Mouse (Mus musculus) lung, postnatal 4 days (tissue): ENCODE data around the gene Arhgap45.
A peak's percentile ranks its signal among the peaks of the same experiment; 100 is the strongest.
"Not testable (repeated sequence)": the region's sequence is repeated elsewhere in the genome, so short reads cannot be mapped to it uniquely, and the experiment has no call there.

Source experiments
- DNase-seq, 2 experiments: peaks; one replicate each; pipeline ENCODE4 v3.0.0; 2021

Gene Arhgap45

GRCm38 (mm10) chr10:80035686-80036085, 19.2 kb downstream of the Arhgap45 start:
- DNase-seq = peak in 1 of 2 experiments; percentile 75

- no peak for DNase-seq
These were observed 20.4 kb downstream of the Arhgap45 start for GRCm38 (mm10) chr10:80036832-80037231.

GRCm38 (mm10) chr10:80039559-80039979, 23.1 kb downstream of the Arhgap45 start, which contains the start of gene Polr2e:
TSS of gene Polr2e (minus strand) at chr10:80039795.
- DNase-seq = peak; percentile 98 to 99

- not testable (repeated sequence) for DNase-seq
These were observed 25.1 kb downstream of the Arhgap45 start for GRCm38 (mm10) chr10:80041409-80042060.

- DNase-seq = no peak
These were observed 27.6 kb downstream of the Arhgap45 start for GRCm38 (mm10) chr10:80044087-80044486.

GRCm38 (mm10) chr10:80045364-80045763, 28.9 kb downstream of the Arhgap45 start:
- DNase-seq = not testable (repeated sequence)

GRCm38 (mm10) chr10:80045766-80046165, 29.3 kb downstream of the Arhgap45 start:
- no peak for DNase-seq

GRCm38 (mm10) chr10:80047041-80047565, 30.6 kb downstream of the Arhgap45 start, which contains the start of gene Gpx4:
TSS of gene Gpx4 (plus strand) at chr10:80047166.
- DNase-seq = no peak

- DNase-seq = no peak
These were observed 31.9 kb downstream of the Arhgap45 start for GRCm38 (mm10) chr10:80048396-80048795.

- no peak for DNase-seq
These were observed 32.4 kb downstream of the Arhgap45 start for GRCm38 (mm10) chr10:80048834-80049233.

- DNase-seq = no peak
These were observed 33.8 kb downstream of the Arhgap45 start for GRCm38 (mm10) chr10:80050244-80050643.

GRCm38 (mm10) chr10:80050885-80051617, 34.6 kb downstream of the Arhgap45 start:
- DNase-seq = no peak

- DNase-seq = peak; percentile 74 to 85
These were observed 35.3 kb downstream of the Arhgap45 start for GRCm38 (mm10) chr10:80051618-80052373.

GRCm38 (mm10) chr10:80052374-80052764, 35.9 kb downstream of the Arhgap45 start:
- no peak for DNase-seq

- DNase-seq = peak; percentile 100
These were observed 36.9 kb downstream of the Arhgap45 start for GRCm38 (mm10) chr10:80053259-80053780.

- DNase-seq = peak; percentile 86 to 87
These were observed 37.7 kb downstream of the Arhgap45 start for GRCm38 (mm10) chr10:80053831-80054815.

- not testable (repeated sequence) for DNase-seq
These were observed 38.5 kb downstream of the Arhgap45 start for GRCm38 (mm10) chr10:80054911-80055310.

GRCm38 (mm10) chr10:80055364-80055763, 38.9 kb downstream of the Arhgap45 start:
- no peak for DNase-seq

- DNase-seq = no peak
These were observed 39.4 kb downstream of the Arhgap45 start for GRCm38 (mm10) chr10:80055891-80056290.

GRCm38 (mm10) chr10:80056506-80056905, 40.1 kb downstream of the Arhgap45 start:
- DNase-seq = no peak

GRCm38 (mm10) chr10:80056976-80057682, 40.7 kb downstream of the Arhgap45 start:
- no peak for DNase-seq
